Mouse (Mus musculus): ENCODE results near the gene Ambra1.
"Not testable (repeated sequence)": the region's sequence is repeated elsewhere in the genome, so short reads cannot be mapped to it uniquely, and the experiment has no call there.

The Ambra1 gene

GRCm38 (mm10) chr2:91729971-91730821 lies at the start of gene Ambra1:
TSS of gene Ambra1 (plus strand) at chr2:91730134.
- DNase-seq (ENCODE audit: low spot score in 2 of 2), result peak; percentile 71 to 79

GRCm38 (mm10) chr2:91682850-91683249 lies 47.1 kb upstream of the Ambra1 start:
- DNase-seq (ENCODE audit: low spot score in 2 of 2), result peak in 1 of 2 experiments; percentile 55

GRCm38 (mm10) chr2:91683919-91684318 lies 46.0 kb upstream of the Ambra1 start:
- no peak for DNase-seq (ENCODE audit: low spot score in 2 of 2)

GRCm38 (mm10) chr2:91689452-91689851 lies 40.5 kb upstream of the Ambra1 start:
- no peak for DNase-seq (ENCODE audit: low spot score in 2 of 2)

- no peak for DNase-seq (ENCODE audit: low spot score in 2 of 2)
Measured at GRCm38 (mm10) chr2:91695436-91696224, 34.3 kb upstream of the Ambra1 start.

GRCm38 (mm10) chr2:91696225-91696590 lies 33.7 kb upstream of the Ambra1 start:
- no peak for DNase-seq (ENCODE audit: low spot score in 2 of 2)

- DNase-seq (ENCODE audit: low spot score in 2 of 2), result no peak
Measured at GRCm38 (mm10) chr2:91699225-91699624, 30.7 kb upstream of the Ambra1 start.

- DNase-seq (ENCODE audit: low spot score in 2 of 2), result no peak
Measured at GRCm38 (mm10) chr2:91701366-91701765, 28.6 kb upstream of the Ambra1 start.

- DNase-seq (ENCODE audit: low spot score in 2 of 2), result no peak
Measured at GRCm38 (mm10) chr2:91705736-91706135, 24.2 kb upstream of the Ambra1 start.

GRCm38 (mm10) chr2:91706456-91706855 lies 23.5 kb upstream of the Ambra1 start:
- no peak for DNase-seq (ENCODE audit: low spot score in 2 of 2)

- DNase-seq (ENCODE audit: low spot score in 2 of 2), result no peak
Measured at GRCm38 (mm10) chr2:91708361-91708760, 21.6 kb upstream of the Ambra1 start.

GRCm38 (mm10) chr2:91710272-91711234 lies 19.4 kb upstream of the Ambra1 start, which contains the start of the genes Atg13 and Harbi1:
TSS of gene Atg13 (minus strand) at chr2:91710576.
TSS of gene Harbi1 (plus strand) at chr2:91710852.
- DNase-seq (ENCODE audit: low spot score in 2 of 2), result peak; percentile 78 to 86

GRCm38 (mm10) chr2:91711256-91711925 lies 18.5 kb upstream of the Ambra1 start:
- no peak for DNase-seq (ENCODE audit: low spot score in 2 of 2)

- no peak for DNase-seq (ENCODE audit: low spot score in 2 of 2)
Measured at GRCm38 (mm10) chr2:91714921-91715320, 15.0 kb upstream of the Ambra1 start.

- DNase-seq (ENCODE audit: low spot score in 2 of 2), result no peak
Measured at GRCm38 (mm10) chr2:91718276-91718675, 11.7 kb upstream of the Ambra1 start.

- DNase-seq (ENCODE audit: low spot score in 2 of 2), result no peak
Measured at GRCm38 (mm10) chr2:91723382-91723781, 6.6 kb upstream of the Ambra1 start.

GRCm38 (mm10) chr2:91723951-91724350 lies 6.0 kb upstream of the Ambra1 start:
- no peak for DNase-seq (ENCODE audit: low spot score in 2 of 2)

GRCm38 (mm10) chr2:91724716-91725115 lies 5.2 kb upstream of the Ambra1 start:
- DNase-seq (ENCODE audit: low spot score in 2 of 2), result no peak

- DNase-seq (ENCODE audit: low spot score in 2 of 2), result not testable (repeated sequence)
Measured at GRCm38 (mm10) chr2:91725476-91725875, 4.5 kb upstream of the Ambra1 start.

- no peak for DNase-seq (ENCODE audit: low spot score in 2 of 2)
Measured at GRCm38 (mm10) chr2:91727011-91727410, 2.9 kb upstream of the Ambra1 start.

- no peak for DNase-seq (ENCODE audit: low spot score in 2 of 2)
Measured at GRCm38 (mm10) chr2:91729571-91729970, 363 bp upstream of the Ambra1 start.

Data from frontal cortex, postnatal 25 days (tissue).